In the genomic region with DNA sequence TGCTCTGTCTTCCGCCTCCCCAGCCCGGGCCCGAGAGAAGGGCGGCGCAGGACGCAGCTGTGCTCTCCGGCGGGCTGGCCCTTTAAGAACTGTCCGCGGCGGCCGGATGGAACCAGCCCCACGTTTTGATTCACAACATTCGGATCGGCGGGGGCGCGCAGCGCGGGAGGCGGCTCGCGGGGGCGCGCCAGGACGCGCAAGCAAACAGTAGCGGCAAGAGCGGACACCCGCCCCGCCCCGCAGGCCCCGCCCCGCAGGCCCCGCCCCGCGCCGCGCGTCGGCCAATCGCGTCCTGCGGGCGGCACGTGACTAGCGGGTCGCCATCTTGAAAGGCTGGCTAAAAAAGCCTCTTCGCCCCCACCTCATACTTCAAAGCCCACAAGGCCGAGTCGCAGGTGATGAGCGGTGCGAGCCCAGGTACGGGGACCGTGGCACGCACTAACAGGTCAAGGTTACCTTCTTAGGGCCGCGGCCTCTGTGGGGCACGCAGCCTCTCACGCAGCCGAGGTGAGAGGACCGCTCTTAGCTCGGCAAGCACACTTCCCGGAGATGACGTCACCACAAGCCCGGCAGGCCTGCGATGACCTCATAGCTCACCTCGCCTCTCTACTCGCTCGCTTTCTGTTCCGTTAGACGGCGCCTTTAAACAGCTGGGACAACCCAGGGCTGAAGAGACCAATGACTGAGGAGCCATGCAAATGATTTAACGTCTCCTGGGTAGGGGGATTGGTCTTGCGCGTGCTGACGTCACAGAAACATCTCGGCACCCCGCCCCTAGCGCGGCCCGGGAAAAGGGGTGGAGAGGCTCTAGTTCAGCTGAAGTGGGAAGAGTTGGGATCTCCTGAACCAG, we compare ENCODE assay signal across 8 mouse cellular contexts. TPM values are rescaled to one million over a fixed set of nuclear protein-coding genes. Genes with fewer than 3 reads are reported as not detected.
DNase-seq lines count a peak whose midpoint lies in the region; ATAC-seq and TF ChIP-seq lines count a peak whose summit lies in the region.

No protein-coding gene starts in this region.

- DNase-seq in ES-CJ7 (ENCODE audit: low read depth, low spot score): peak; percentile 99
- peak; percentile 98 for DNase-seq in cerebellum, adult 11 months
- peak; percentile 96 for DNase-seq in forebrain, embryonic 14.5 days (ENCODE audit: low spot score)
- peak; percentile 97 to 99 for DNase-seq in heart, postnatal 14 days
- peak; percentile 96 to 98 for DNase-seq in layer of hippocampus, adult 18-20 months (ENCODE audit: low spot score in 2 of 2)
- peak; percentile 95 for DNase-seq in lung, adult 2 months
- DNase-seq in thymus, adult 18-20 months: peak; percentile 93 to 96

- peak overlapping the region; percentile 99 for H3K9ac ChIP-seq in forebrain, embryonic 14.5 days (ENCODE audit: low read length)

- peak; percentile 90 for ATAC-seq in forebrain, embryonic 14.5 days
- ATAC-seq in neutrophil, adult 5-6 weeks (ENCODE audit: extremely low read depth, insufficient number of reproducible peaks, low FRiP score, poor library complexity, severe bottlenecking): peak; percentile 70

- peaks cover 33% of the 10 kb centered on the region for H3K4me1 ChIP-seq in forebrain, embryonic 14.5 days (ENCODE audit: control insufficient read depth, insufficient read depth, low read length)
- H3K4me1 ChIP-seq in lung, adult 2 months (ENCODE audit: control insufficient read depth, insufficient read depth, low read length): peaks cover 29% of the 10 kb centered on the region

- no peaks in the 10 kb centered on the region for H3K9me3 ChIP-seq in forebrain, embryonic 14.5 days (replicated peaks; ENCODE audit: control insufficient read depth, low read length)

- peak; percentile 84; the same call in 1 of the 2 replicates for TF ChIP-seq POLR2A in lung, adult 2 months (IDR thresholded peaks at IDR 0.05; ENCODE audit: borderline replicate concordance, extremely low read depth, low read depth, low read length)

- peak overlapping the region; percentile 99 for H3K27ac ChIP-seq in forebrain, embryonic 14.5 days (ENCODE audit: low read depth, low read length)

- H3K4me3 ChIP-seq in forebrain, embryonic 14.5 days (ENCODE audit: low read depth, low read length): peak overlapping the region; percentile 96
- peak overlapping the region; percentile 97 for H3K4me3 ChIP-seq in lung, adult 2 months (replicated peaks; ENCODE audit: extremely low read depth, low read depth, low read length)

- TF ChIP-seq CTCF in lung, adult 2 months (IDR thresholded peaks at IDR 0.05; ENCODE audit: insufficient read depth, low read length): no peak

- intact Hi-C loops in heart, postnatal 14 days (cut with DNase I): loop anchor here (5.0 kb wide), 2 partner anchors 65 to 220 kb away; a partner anchor contains a TSS

- H3K36me3 ChIP-seq in forebrain, embryonic 14.5 days (ENCODE audit: control insufficient read depth, insufficient read depth, low read length): peaks cover 24% of the 10 kb centered on the region

- under 1% methylated on average over 79 of the region's 82 CpGs for WGBS in forebrain, embryonic 14.5 days
- under 1% methylated on average over 82 of the region's 82 CpGs for WGBS in lung, adult 2 months

- no peaks in the 10 kb centered on the region for H3K27me3 ChIP-seq in forebrain, embryonic 14.5 days (replicated peaks; ENCODE audit: control insufficient read depth, insufficient read depth, low read length)

- peak overlapping the region; percentile 92 for H3K4me2 ChIP-seq in forebrain, embryonic 14.5 days (ENCODE audit: low read length)

RNA-seq across cellular contexts. Expression of a gene that starts 5.9 kb away (rescaled TPM):
- polyA plus RNA-seq in forebrain, embryonic 14.5 days (2014; fragmentation: Nextera tagmentation; extraction: Ambion mirVana): 73.5 and 86.4 TPM in 2 replicates
- 10 to 100 TPM; 55.6 to 57.8 TPM for total RNA-seq in heart, postnatal 14 days (2021)
- 100 to 1,000 TPM; 164 to 179 TPM for total RNA-seq in layer of hippocampus, adult 18-20 months (2021)
- polyA plus RNA-seq in lung, adult 2 months (2012; rRNA removed): 256 and 338 TPM in 2 replicates
- total RNA-seq in neutrophil, adult 5-6 weeks (2017): 98.7 and 112 TPM in 2 replicates

RNA-seq across cellular contexts. Expression of a gene that starts 13.5 kb away (rescaled TPM):
- polyA plus RNA-seq in forebrain, embryonic 14.5 days (2014; fragmentation: Nextera tagmentation; extraction: Ambion mirVana): 0.05 and 0.14 TPM in 2 replicates
- total RNA-seq in heart, postnatal 14 days (2021): not detected
- under 1 TPM; 0.20 to 0.22 TPM for total RNA-seq in layer of hippocampus, adult 18-20 months (2021)
- 0.05 and 1.1 TPM in 2 replicates for polyA plus RNA-seq in lung, adult 2 months (2012; rRNA removed)
- not detected in 2 replicates for total RNA-seq in neutrophil, adult 5-6 weeks (2017)

Comparison
In these comparisons a context has a peak if more than half of its experiments do, and no peak if none do; other contexts are left out.
1. Peak in every context shown above with its lines: DNase-seq, ATAC-seq, H3K4me3 ChIP-seq and H3K27ac ChIP-seq.